Mouse (Mus musculus) retina, embryonic 14.5 days (tissue): ENCODE results near the gene Iqschfp.
A peak's percentile ranks its signal among the peaks of the same experiment; 100 is the strongest.

Source experiments
- DNase-seq: peaks from one replicate; pipeline ENCODE4 v3.0.0-alpha.2; 2015; ENCODE audit warnings: low spot score

The Iqschfp gene

DNA sequence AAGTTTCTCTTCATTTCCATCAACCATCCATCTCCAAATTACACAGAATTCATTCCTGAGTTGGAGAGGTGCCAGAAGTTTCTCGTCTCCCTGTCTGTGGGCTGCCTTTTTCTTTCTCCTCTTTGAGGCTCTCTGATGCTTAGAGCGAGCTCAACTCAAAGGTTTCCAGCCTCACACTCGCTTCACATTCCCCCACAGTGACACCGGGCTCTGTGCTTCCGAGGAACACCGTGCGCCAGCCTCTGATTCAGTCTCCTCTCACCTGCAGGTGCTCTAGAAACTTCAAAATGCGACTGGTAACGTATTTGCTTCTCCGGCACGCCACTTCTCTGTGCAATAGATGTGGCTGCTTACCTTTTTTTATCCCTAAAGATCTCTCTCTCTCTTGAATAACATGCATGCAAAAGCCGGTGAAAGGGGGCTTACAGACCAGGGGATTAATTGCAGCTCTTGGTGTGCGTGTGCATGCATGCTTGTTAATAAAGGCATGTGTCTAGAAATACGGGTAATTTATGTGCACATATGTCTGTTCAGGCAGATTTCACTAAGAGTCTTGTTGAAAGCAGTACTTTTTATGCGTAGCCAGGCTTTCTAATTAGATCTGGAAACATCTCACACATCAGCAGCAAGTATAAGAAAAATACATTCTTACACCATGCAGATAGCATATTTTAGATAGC is at the start of gene Iqschfp, which contains the start of gene Iqcj:
Gene Iqschfp (plus strand): TSS at position 207 of the 680 bp plus-strand sequence.
Gene Iqcj (plus strand): TSS at position 195 of the 680 bp plus-strand sequence.
- no peak for DNase-seq

DNA sequence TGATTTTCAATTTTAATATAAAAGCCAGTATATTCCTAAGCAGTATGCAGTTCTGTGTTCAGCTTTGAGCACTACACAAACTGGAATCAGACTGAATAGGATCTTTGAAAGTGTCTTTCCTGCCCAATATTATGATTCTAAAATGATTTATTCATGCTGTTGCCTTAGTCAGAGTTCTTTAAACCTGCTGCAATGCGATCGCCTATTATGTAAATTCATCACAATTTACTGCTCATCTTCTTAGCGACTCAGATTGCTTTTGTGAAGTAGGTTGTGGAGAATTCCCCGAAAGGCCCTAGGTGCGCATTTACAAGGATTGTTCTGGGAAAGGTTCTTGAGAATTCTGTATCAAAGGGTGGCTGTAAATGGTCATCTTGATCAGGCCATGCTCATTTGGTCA is 39.6 kb upstream of the Iqschfp start:
- no peak for DNase-seq

DNA sequence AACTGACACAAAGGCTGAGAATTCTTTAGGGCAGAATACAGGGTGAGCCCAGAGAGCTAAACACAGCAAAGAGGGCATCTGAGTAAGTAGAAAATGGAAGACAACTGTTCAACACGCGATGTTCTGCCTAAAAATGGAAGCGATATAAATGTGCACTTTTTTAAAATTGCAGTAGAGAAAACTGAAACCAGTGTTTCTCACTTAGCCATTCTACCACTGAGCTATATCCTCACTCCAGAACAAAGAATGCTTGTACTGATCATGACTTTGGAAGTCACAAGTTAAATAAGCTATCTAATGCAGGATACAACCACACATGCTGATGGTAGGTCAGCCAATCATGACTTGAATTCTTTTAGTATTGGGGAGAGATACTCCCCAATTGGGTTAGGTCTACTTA is 30.5 kb upstream of the Iqschfp start:
- DNase-seq, result no peak

DNA sequence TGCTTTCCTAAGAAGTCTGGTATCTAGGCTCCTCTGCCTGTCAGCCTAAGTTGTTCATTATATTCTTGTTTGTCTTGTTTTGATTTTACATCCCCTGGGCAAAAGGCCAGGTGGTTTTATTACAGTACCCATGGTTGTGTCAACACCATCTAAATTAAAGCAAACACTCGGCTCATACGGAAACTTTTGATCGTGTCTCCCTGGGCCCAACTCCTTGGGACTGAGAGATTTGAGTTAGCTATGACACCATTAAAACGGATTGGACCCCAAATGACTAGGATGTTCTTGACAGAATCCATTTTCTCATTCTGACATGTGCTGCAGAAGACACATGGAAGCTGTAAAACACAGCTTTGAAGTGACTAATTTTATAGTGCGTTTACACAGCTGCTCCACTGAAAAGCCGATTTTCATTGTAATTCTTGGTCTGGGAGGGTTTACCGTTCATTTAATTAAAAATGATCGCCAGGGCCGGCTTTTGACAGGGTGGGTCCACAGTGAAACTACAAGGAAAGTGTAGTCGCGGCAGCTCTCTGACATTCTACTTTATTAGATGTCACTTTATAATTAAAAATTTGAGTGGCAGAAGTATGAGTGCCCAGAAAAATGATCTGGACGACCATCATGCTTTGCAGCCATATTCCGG is 24.5 kb upstream of the Iqschfp start:
- DNase-seq, result no peak

DNA sequence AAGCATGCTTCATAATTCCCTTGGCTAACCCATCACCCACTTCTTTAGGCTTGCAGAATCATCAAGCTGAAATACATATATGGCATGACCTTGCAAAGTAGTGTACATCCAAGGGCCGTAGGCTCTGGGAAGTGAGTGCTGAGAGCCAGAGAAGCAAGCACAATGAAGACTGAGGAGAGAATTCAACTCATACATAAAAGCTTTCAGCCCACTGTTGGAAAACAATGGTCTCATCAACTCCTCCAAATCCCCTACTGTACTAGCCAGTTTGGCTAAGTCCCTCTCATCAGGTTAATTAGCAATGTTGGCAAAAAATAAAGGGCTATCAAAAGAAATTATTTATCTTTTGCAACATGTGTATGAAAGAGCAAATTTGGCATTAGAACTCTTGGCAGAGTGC is 22.6 kb upstream of the Iqschfp start:
- no peak for DNase-seq

DNA sequence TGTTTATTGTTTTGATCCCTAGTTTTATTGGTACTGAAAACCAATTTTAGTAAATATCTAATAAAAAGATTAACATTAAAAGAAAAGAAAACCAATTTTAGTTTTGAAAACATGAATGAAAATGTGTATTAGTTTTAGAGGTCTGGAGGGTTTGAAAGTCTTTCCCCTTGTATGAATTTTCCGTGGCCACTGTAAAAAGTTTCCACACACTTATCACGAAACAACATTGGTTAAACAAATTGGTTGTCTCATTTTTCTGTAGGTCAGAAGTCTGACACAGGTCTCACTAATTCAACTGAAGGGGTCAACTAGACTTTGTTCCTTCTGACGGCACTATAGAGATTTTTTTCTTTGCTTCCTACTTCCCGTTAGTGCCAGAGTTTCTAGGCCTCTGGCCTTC is 14.8 kb upstream of the Iqschfp start:
- no peak for DNase-seq

DNA sequence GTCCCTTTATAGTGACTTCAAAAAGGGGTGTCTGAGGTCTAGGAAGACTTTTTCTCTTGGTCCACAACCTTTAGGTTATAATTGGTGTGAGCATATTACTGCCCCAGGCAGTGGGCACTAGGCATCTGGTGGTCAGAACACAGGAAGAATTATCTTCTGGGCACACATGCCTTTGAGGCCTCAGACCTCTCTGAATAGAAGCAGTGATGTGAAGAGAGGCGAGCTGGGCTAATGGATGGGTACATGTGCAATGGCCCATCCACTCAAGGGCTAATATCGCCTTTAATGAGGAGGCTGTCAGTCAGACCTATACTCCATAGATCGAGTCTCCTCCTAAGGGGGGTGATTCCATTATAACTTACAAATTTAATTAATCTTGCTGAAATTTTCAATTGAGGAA is 7.7 kb upstream of the Iqschfp start:
- peak; percentile 30 for DNase-seq

DNA sequence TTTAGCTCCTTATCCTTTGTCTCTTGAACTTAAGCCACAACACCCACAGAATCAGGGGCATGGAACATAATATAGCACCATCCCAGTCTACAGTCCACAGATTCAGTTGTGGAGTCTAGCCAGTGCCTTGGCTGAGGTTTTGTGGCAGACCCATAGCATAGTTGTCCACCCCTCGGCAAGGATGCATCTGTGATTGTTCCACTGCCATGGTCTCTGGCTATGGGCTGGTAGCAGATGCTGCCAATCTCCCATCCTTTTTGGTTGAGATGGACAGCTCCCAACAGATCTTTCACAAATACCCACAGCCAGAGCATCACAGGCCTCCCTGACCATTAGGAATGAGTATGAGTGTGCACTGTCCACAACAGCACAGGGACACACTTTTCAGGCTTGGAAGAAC is 5.9 kb upstream of the Iqschfp start:
- no peak for DNase-seq

DNA sequence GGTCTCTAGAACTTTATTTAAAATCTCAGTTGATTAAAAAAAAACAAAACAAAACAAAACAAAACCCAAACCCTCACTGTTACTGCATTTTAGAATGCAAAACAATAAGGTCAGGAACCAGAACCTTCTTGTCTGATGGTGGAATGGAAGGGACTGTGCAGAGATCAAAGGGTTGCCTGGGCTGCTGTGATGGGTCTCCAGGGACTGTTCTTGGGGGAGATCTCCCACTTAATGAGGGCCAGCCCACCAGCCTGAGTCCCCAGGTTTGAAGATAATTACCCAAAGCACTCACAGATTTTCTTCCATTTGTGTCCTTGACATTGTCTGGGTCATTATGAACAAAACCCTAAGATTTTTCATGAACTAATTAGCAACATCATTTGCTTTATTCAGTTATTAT is 4.8 kb upstream of the Iqschfp start:
- no peak for DNase-seq

DNA sequence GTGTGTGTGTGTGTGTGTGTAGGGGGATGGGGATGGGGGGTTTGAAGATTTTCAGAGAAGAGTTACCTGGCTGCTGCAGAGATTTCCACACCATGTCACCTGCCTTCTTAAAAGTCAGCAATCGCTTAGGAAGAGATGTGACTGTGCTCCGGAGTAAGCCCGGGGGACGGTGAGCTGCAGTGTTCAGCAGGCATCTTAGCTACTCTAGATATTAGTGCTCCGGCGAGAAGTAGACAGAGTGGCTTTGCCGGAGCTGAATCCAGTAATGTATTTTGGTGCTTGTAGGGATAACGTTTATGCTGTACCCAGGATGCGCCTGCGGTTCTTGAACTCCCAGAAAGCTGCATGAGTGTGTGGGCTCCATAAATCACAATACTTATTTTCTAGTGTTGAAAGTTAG is 736 bp downstream of the Iqschfp start:
- no peak for DNase-seq

DNA sequence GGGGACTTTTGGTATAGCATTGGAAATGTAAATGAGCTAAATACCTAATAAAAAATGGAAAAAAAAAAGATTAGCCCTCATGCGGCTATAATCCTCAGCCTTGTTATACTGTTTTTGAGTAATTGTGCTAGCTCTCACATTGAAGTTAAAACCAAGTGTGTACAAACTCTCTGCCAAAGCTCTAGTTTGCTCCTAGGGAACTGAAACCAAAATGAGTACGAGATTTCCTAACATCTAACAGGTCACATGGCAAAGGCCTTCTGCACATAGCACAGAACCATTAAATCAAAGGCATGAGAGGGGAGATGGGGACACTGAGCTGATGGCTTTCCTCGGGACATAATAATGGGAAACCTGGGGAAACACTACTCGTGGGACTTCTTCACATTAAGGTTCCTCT is 10.5 kb downstream of the Iqschfp start:
- no peak for DNase-seq

DNA sequence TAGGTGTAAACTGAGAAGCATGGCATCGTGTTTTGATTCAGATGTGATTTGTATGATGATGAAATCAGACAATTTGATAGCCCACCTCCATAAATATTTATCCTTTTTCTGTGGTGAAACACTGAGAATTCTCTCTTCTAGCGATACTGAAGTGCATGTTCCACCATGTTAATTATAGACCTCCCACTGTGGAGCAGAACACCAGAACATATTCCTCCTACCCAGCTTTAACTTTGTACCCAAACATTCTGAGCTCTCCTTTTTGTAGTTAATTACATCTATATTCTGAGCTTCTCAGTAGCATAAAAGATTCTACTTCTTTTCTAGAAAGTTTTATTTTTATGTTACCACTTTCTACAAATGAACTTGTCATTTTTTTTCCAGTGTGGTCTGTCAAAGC is 16.6 kb downstream of the Iqschfp start:
- no peak for DNase-seq

DNA sequence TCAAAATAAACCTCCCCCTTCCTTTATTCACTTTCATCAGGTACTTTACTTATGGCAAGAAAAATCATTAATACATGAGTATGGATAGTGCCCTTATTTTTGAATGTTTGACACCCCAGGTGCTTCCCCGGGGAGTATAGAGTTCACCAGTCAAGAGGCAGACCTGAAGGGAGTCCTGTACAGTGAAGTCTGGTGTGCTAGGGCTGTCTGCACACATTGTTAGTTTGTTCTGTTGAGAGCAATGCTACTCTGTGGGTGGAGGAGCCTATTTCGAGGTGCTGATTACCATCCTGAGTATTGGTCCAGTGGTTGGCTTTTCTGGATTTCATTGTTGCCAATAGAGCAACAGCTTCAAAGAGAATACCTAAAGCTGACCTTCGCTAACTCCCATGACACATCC is 26.1 kb downstream of the Iqschfp start:
- DNase-seq, result no peak

DNA sequence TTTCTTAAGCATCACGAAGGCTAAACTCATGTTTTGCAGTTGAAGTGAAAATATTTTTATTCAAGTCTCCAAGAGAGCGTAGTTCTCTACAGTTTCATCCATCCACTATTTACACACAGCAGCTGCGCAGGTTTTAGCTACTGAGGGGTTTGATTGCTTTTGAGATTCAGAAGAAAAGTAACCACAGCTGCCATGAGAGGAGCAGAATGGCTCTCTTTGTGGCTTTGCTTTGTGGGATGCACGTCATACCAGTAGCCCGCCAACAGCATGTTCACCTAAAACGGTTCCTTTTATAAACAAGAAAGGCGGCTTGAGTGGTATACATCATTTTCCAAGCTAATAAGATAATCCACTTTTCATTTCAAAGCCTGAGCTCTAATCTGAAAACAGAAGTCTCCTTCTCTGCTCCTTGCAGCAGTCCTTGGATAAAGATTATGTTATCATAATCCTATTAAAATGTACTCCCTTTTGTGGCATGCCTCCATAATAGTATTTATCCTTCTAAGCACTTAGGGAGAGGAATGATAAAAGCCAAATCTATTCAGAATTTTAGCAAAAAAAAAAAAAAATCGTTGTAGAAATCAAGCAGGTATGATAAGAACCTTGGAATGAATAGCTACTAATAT is 26.7 kb downstream of the Iqschfp start:
- DNase-seq, result peak; percentile 6

DNA sequence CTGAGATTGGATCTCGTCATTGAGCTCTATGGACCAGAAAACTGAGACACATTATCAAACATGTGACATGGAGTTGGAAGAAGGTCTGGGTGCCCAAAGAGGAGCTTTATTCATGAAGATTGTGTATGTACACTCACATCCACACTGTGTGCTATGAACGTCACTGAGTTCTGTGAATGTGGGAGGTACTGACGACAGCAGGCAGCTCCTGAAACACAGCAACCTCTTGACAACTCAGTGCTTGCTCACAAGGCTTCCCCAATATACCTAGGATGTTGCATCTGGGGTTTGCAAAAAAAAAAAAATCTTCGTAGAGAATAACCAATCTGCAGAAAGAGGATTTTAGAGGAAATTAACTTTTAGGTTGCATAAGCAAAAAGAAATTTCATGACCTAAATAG is 31.1 kb downstream of the Iqschfp start:
- no peak for DNase-seq

DNA sequence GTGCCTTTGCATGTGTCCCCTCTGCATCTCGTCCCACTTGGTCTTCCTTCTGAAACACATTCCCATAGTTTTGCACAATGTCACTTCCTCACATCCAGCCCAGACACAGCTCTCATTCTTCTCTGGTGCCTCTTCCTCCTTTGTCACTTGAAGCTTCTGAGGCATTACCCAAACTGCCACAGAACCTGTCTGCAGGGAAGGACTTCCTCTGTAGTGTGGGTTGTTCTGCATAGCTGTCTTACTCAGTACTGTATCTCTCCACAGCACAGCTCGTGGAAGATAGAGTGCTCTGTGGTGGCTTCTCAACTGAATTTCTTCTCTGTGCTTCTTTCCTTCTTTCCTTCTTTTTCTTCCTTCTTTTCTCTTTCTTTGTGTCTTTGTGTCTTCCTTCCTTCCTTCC is 33.4 kb downstream of the Iqschfp start:
- no peak for DNase-seq

DNA sequence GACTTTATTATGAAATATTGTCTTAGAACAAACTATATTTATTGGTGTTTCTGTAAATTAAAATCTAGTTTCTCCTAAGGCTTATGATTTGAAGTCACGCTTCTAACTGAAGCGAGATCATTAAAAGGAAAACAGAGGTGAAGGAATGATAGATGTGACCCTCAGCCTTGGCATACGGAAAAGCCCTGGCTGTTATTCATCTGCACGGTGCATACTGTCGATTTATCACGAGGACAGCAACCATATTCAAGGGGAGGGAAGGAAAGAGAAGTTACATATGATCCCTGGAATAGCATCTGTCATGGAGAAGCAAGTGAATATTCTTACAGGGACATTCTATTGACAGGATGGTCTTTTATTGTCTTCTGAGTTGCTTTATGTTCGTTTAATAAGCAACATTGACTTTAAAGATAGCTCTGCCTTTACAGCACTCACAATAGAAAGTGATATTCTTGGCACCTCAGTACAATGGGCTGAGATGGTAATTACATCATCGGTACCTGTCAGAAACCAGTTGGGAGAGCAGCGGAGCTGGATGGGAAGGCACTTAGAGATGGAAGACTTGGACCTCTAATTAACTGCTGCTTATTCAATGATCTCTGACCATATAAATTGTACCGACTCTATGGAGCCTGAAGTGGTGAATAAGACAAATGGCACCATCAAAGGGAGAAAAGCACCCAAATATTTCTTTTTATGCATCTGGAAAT is 38.5 kb downstream of the Iqschfp start:
- no peak for DNase-seq

DNA sequence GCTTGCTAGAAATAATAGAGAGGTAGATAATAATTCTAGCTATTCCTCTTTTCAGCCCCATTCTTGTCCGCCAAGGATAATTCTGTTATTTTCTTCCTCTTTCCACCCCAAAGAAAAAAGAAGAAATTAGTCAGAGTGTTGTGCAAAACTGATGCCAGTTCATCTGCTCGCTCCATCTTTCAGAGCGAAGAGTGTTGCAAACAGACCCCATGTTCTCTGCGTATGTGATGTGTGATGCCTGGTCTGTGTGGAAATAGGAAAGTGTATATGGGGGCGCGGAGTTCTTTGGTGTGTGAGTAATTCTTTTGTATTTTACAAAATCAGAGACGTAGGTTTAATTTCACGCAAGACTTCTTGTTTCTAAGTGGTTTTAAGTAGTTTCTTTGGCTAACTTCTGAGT is 39.1 kb downstream of the Iqschfp start:
- no peak for DNase-seq

DNA sequence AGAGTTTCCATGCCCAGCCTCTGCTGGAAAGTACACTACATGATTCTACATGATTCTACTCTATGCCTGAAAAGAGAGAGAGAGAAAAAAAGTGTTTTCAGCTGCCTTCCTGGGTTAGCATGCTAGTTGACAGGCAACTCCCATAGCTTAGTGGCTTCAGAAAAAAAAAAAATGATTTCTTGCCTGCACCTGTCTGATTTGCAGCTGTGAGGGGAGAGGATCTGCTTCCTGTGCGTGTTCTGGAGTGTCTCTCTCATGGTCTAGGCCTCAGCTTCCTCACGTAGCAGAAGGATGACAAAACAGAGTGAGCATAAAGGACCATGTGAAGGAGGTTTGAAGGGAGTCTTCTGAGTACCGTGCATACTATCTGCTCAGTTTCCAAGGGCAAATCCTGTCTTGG is 39.9 kb downstream of the Iqschfp start:
- no peak for DNase-seq

DNA sequence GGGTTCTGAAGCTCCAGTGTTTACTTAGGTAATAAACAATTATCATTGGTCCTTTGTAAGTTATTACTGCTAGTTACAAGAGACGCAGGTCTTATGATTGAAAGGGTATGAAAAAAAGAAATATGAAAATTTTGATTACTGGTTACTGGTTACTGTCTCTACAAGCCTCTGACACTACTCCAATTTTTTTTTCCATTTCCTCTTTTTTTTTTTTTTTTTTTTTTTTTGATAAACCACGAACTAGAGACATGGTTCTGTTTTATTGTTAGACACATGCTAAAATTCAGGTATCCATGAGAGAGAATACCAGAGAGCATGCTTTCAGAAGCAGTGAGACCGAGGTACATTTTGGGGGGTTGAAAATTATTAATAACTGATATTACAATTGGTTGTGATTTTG is 43.8 kb downstream of the Iqschfp start:
- DNase-seq, result no peak

DNA sequence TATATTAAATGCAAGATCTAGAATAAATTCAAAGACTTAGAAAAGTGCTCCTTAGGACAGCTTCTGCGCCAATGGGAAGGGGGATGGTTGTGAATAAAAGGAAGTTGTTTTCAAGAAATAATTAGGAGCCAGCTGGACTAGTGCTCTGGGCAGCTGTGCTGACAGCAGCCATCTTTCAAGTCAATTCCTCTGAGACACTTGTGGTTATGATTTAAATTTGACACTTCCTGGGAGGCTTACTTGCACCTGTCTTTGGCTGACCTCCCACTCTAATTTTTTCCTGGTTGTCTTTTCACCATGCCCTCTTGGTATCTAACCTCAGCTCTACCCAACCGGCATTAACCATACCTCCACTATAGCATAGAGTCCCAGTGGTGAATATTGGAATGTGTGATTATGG is 55.0 kb downstream of the Iqschfp start:
- DNase-seq, result no peak

DNA sequence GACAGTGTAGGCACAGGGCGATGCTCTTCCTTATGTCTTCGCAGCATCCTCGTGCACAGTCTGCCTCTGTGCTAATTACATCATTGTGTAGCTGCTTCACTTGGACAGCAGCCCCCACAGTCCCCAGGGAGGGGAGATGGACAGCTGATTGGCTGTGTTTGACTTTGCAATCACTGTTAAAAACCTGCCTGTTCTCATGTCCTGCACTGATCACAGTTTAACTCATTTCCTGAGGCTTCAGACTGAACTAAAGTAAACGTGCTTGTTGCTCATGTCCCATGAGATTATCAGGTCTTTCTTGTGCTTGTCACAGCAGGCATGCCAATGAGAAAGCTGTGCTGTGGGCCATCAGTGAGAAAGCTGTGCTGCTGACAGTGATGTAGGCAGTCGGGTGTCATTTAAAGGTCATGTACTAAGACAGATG is 60.5 kb downstream of the Iqschfp start:
- DNase-seq, result peak; percentile 20
